Mouse (Mus musculus): ENCODE measurements around the gene Gm11938. TPM values are rescaled to one million over a fixed set of nuclear protein-coding genes. Genes with fewer than 3 reads are reported as not detected.

The Gm11938 gene
- polyA plus RNA-seq, 1 experiment = 1.3 TPM

DNA sequence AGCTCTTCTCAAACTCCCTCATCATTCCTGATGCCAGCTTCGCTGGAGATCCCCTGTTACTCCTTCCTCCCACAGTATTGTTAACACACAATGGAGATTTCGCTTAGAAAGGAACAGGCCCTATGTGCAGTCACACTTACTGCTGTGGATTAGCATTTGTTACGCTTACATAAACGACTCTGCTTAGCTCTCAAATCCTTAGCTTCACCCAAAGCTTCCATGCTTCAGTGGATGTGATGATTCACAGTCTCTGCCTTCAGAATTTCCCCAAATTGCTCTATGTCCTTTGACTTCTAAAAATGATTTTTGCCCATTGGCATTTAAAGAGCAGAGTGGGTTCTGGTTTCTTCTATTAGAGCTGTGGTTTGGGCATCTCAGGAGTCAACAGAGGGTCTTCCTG, 29.9 kb downstream of the Gm11938 start:
- no peak overlapping the region for H3K27ac ChIP-seq (ENCODE audit: insufficient read depth, low read depth, low read length)
- H3K4me3 ChIP-seq (ENCODE audit: low read depth, low read length) = no peak overlapping the region
- no peaks in the 10 kb centered on the region for H3K27me3 ChIP-seq (ENCODE audit: control insufficient read depth, insufficient read depth, low read length)
- TF ChIP-seq POLR2A (IDR thresholded peaks at IDR 0.05; ENCODE audit: low read depth, low read length) = no peak
- no peak for TF ChIP-seq CTCF (IDR thresholded peaks at IDR 0.05; ENCODE audit: extremely low read depth, insufficient read length, insufficient replicate concordance, low read depth, low read length)
- 70% methylated on average over 4 of the region's 4 CpGs for whole genome bisulfite sequencing
- H3K4me1 ChIP-seq (ENCODE audit: control insufficient read depth, insufficient read depth, insufficient read length, low read length) = peaks cover 2% of the 10 kb centered on the region; the same call in 1 of the 2 replicates
- no peaks in the 10 kb centered on the region for H3K36me3 ChIP-seq (ENCODE audit: control insufficient read depth, insufficient read depth, low read length)

DNA sequence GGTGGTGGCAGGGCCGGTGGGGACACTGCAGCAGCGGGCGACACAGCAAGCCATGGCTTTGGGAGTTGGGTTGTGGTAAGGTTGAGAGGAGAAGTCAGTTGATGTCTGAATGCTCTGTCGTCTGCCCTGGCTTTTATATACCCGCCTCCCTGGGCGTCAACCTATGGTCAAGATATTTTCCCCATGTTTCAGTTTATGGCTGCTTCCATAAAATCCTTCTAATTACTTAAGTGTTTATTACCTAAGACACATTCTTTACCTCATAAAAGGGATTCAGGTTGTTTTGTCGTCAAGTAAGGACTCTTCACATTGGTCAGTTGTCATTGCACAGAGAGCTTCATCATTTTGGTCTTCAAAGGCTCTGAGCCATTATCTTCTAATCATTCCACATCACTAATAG, 36.6 kb downstream of the Gm11938 start, which contains the start of gene Krtap3-1:
Gene Krtap3-1, minus strand, starts transcription at position 101 of the 400 bp plus-strand sequence.
- 63% methylated on average over 7 of the region's 7 CpGs for WGBS
- no peak for TF ChIP-seq CTCF (IDR thresholded peaks at IDR 0.05; ENCODE audit: extremely low read depth, insufficient read length, insufficient replicate concordance, low read depth, low read length)
- TF ChIP-seq POLR2A (IDR thresholded peaks at IDR 0.05; ENCODE audit: low read depth, low read length) = no peak
- Histone ChIP-seq H3K4me3 (ENCODE audit: low read depth, low read length) (no peak within 1 kb of the TSS), H3K27ac (ENCODE audit: insufficient read depth, low read depth, low read length) (no peak within 1 kb of the TSS), H3K36me3 (ENCODE audit: control insufficient read depth, insufficient read depth, low read length) (no peaks in the 10 kb centered on the region), H3K27me3 (ENCODE audit: control insufficient read depth, insufficient read depth, low read length) (no peaks in the 10 kb centered on the region), H3K4me1 (ENCODE audit: control insufficient read depth, insufficient read depth, insufficient read length, low read length) (peaks cover 7% of the 10 kb centered on the region; the same call in 1 of the 2 replicates)

DNA sequence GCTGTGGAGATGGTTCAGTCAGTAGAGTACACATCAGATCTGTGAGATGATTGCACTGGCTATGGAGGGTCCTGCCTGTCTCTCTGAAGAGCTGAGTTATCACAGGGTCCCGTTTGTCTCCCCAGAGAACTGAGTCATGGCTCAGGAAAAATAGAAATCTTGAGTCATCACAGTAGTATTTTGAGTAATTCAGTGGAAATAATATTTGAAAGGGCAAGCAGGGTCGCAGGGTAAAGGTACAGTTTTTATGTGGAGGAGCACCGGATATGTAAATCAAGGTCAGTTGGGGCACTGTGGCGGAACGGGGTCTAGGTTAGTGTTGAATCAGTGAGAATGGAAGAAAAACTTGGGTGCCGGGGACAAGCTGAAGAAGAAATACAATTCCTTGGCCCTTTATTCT, 40.5 kb downstream of the Gm11938 start:
- H3K4me3 ChIP-seq (ENCODE audit: low read depth, low read length) = no peak overlapping the region
- no peaks in the 10 kb centered on the region for H3K36me3 ChIP-seq (ENCODE audit: control insufficient read depth, insufficient read depth, low read length)
- no peaks in the 10 kb centered on the region for H3K27me3 ChIP-seq (ENCODE audit: control insufficient read depth, insufficient read depth, low read length)
- no peak overlapping the region for H3K27ac ChIP-seq (ENCODE audit: insufficient read depth, low read depth, low read length)
- peaks cover 4% of the 10 kb centered on the region; the same call in 1 of the 2 replicates for H3K4me1 ChIP-seq (ENCODE audit: control insufficient read depth, insufficient read depth, insufficient read length, low read length)
- no peak for TF ChIP-seq POLR2A (IDR thresholded peaks at IDR 0.05; ENCODE audit: low read depth, low read length)
- TF ChIP-seq CTCF (IDR thresholded peaks at IDR 0.05; ENCODE audit: extremely low read depth, insufficient read length, insufficient replicate concordance, low read depth, low read length) = no peak
- 79% methylated on average over 6 of the region's 6 CpGs for WGBS

DNA sequence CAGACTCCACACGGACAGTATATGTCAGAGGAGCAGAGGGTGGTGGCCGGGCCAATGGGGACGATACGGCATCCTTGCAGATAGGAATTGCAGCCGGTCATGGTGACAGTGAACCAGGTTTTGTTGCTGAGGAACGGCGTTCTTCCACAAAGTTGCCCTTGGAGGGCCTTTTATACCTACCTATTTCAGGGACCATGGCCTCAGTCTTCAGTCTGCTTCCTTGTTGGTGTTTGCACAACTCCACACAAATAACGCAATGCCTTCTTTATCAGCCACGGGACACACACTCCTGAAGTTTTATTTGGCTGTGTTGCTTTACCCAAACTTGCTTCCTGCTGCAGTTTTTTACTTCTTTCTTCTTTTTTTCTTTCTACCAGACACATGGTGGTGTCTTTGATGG, 43.7 kb downstream of the Gm11938 start, which contains the start of gene Gm11939:
Gene Gm11939, minus strand, starts transcription at position 101 of the 400 bp plus-strand sequence.
- Histone ChIP-seq H3K27me3 (ENCODE audit: control insufficient read depth, insufficient read depth, low read length) (no peaks in the 10 kb centered on the region), H3K4me1 (ENCODE audit: control insufficient read depth, insufficient read depth, insufficient read length, low read length) (no peaks in the 10 kb centered on the region; the same call in 1 of the 2 replicates), H3K36me3 (ENCODE audit: control insufficient read depth, insufficient read depth, low read length) (no peaks in the 10 kb centered on the region), H3K4me3 (ENCODE audit: low read depth, low read length) (no peak within 1 kb of the TSS), H3K27ac (ENCODE audit: insufficient read depth, low read depth, low read length) (no peak within 1 kb of the TSS)
- 68% methylated on average over 9 of the region's 9 CpGs for whole genome bisulfite sequencing
- TF ChIP-seq POLR2A (IDR thresholded peaks at IDR 0.05; ENCODE audit: low read depth, low read length) (no peak), CTCF (IDR thresholded peaks at IDR 0.05; ENCODE audit: extremely low read depth, insufficient read length, insufficient replicate concordance, low read depth, low read length) (no peak)

DNA sequence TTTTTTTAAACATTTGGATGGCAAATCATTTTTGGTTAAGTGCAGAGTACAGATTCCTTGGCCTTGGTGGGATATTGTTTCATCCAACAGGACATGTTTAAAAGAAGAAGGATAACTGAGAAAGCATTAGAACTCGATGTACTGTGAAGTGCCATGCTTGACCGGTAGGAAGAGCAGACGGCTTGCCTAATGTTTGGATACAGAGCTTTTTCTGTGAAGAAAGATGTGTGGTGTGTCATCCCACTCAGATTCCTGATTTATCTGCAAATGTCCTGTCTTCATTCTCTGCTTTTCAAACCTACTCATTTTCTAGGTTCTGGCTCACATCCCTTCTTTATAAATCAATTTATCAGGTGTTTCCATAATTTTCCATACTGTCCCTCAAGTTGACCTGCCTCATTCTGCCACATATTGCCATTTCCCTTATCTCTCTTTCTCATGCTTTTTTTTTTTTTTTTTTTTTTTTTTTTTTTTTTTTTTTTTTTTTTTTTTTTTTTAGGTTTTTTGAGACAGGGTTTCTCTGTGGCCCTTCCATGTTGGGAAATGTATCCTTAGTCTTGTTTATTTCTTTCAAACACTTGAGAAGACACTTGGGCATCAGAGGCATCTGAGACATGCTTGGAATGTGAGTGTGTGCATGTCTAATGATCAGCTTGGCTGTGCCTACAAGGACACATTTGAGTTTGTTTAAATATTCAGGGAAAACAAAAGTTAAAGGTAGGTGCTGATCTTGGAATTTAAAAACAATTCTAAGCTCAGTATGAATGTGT, 44.9 kb downstream of the Gm11938 start:
- Histone ChIP-seq H3K36me3 (ENCODE audit: control insufficient read depth, insufficient read depth, low read length) (no peaks in the 10 kb centered on the region), H3K4me1 (ENCODE audit: control insufficient read depth, insufficient read depth, insufficient read length, low read length) (peaks cover 2% of the 10 kb centered on the region; the same call in 1 of the 2 replicates), H3K27ac (ENCODE audit: insufficient read depth, low read depth, low read length) (no peak overlapping the region), H3K4me3 (ENCODE audit: low read depth, low read length) (no peak overlapping the region), H3K27me3 (ENCODE audit: control insufficient read depth, insufficient read depth, low read length) (no peaks in the 10 kb centered on the region)
- 86% methylated on average over 3 of the region's 3 CpGs for WGBS
- no peak for TF ChIP-seq POLR2A (IDR thresholded peaks at IDR 0.05; ENCODE audit: low read depth, low read length)
- no peak for TF ChIP-seq CTCF (IDR thresholded peaks at IDR 0.05; ENCODE audit: extremely low read depth, insufficient read length, insufficient replicate concordance, low read depth, low read length)

DNA sequence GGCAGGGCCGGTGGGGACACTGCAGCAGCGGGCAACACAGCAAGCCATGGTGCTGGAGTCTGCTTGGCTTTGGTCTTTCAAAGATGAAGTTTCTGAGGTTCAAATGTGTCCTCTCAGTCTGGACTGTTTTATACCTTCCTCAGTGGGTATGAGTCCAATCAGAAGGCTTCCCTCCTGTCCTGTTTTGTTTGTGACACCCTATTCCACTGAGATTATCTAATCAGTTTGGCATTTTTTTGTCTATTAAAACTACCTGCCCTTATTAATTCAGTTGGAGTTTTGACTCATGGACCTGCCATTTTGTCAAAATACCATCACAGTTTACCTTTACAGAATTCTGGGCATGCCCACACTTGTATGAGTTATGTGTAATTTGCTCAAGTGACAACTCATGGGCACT, 46.4 kb downstream of the Gm11938 start, which contains the start of gene Krtap3-2:
Gene Krtap3-2, minus strand, starts transcription at position 101 of the 400 bp plus-strand sequence.
- WGBS = 90% methylated on average over 2 of the region's 2 CpGs
- TF ChIP-seq POLR2A (IDR thresholded peaks at IDR 0.05; ENCODE audit: low read depth, low read length) = no peak
- no peak for TF ChIP-seq CTCF (IDR thresholded peaks at IDR 0.05; ENCODE audit: extremely low read depth, insufficient read length, insufficient replicate concordance, low read depth, low read length)

DNA sequence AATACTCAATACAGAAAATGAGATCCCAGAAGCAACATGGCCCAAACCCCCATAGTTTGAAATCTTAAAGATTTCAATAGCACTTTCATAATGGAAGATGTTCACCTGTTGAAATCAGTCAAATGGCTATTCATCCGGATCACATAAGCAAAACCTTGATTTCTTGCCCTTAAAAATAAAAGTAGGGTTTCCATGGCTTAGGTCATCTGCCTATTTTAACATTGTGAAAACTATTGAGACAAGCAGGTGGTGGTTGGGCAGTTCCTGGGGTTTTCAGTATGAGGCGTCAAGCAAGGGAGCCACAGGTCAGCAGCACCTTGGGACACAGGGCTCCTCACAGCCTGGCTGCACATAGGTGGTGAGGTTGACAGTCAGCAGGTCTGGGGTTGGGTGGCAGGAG, 46.9 kb downstream of the Gm11938 start:
- H3K4me3 ChIP-seq (ENCODE audit: low read depth, low read length) = no peak overlapping the region
- no peaks in the 10 kb centered on the region for H3K36me3 ChIP-seq (ENCODE audit: control insufficient read depth, insufficient read depth, low read length)
- WGBS = 92% methylated on average over 2 of the region's 2 CpGs
- H3K4me1 ChIP-seq (ENCODE audit: control insufficient read depth, insufficient read depth, insufficient read length, low read length) = peaks cover 2% of the 10 kb centered on the region; the same call in 1 of the 2 replicates
- TF ChIP-seq CTCF (IDR thresholded peaks at IDR 0.05; ENCODE audit: extremely low read depth, insufficient read length, insufficient replicate concordance, low read depth, low read length) (no peak), POLR2A (IDR thresholded peaks at IDR 0.05; ENCODE audit: low read depth, low read length) (no peak)
- H3K27ac ChIP-seq (ENCODE audit: insufficient read depth, low read depth, low read length) = no peak overlapping the region
- no peaks in the 10 kb centered on the region for H3K27me3 ChIP-seq (ENCODE audit: control insufficient read depth, insufficient read depth, low read length)

More for the DNA sequence above, 46.4 kb downstream of the Gm11938 start, which contains the start of gene Krtap3-2:
- Histone ChIP-seq H3K4me3 (ENCODE audit: low read depth, low read length) (no peak within 1 kb of the TSS), H3K36me3 (ENCODE audit: control insufficient read depth, insufficient read depth, low read length) (no peaks in the 10 kb centered on the region), H3K27me3 (ENCODE audit: control insufficient read depth, insufficient read depth, low read length) (no peaks in the 10 kb centered on the region), H3K27ac (ENCODE audit: insufficient read depth, low read depth, low read length) (no peak within 1 kb of the TSS), H3K4me1 (ENCODE audit: control insufficient read depth, insufficient read depth, insufficient read length, low read length) (peaks cover 2% of the 10 kb centered on the region; the same call in 1 of the 2 replicates)

Other genes starting within 250 kb of the Gm11938 start
- not detected in 2 replicates for gene Krt28, start 228.4 kb downstream of the Gm11938 start, polyA plus RNA-seq (2012; rRNA removed)
- 0.15 and 0.18 TPM in 2 replicates for gene Krt10, start 213.9 kb downstream of the Gm11938 start, polyA plus RNA-seq (2012; rRNA removed)
- gene Krt12, start 181.0 kb downstream of the Gm11938 start, polyA plus RNA-seq (2012; rRNA removed) = 0.48 and 9.5 TPM in 2 replicates
- 292 and 951 TPM in 2 replicates for gene Krt20, start 165.2 kb downstream of the Gm11938 start, polyA plus RNA-seq (2012; rRNA removed)
- 4.4 and 7.4 TPM in 2 replicates for gene Krt23, start 110.2 kb downstream of the Gm11938 start, polyA plus RNA-seq (2012; rRNA removed)
- not detected in 2 replicates for gene Krt39, start 82.0 kb downstream of the Gm11938 start, polyA plus RNA-seq (2012; rRNA removed)
- gene Krt40, start 60.1 kb downstream of the Gm11938 start, polyA plus RNA-seq (2012; rRNA removed) = not detected in 2 replicates
- gene Krtap3-3, start 52.4 kb downstream of the Gm11938 start, polyA plus RNA-seq (2012; rRNA removed) = not detected in 2 replicates
- gene Krtap3-2, start 46.5 kb downstream of the Gm11938 start, polyA plus RNA-seq (2012; rRNA removed) = not detected in 2 replicates
- gene Gm11939, start 43.8 kb downstream of the Gm11938 start, polyA plus RNA-seq (2012; rRNA removed) = not detected in 2 replicates
- 0.47 and 2.7 TPM in 2 replicates for gene Krtap3-1, start 36.7 kb downstream of the Gm11938 start, polyA plus RNA-seq (2012; rRNA removed)
- not detected in 2 replicates for gene Krtap1-5, start 22.3 kb downstream of the Gm11938 start, polyA plus RNA-seq (2012; rRNA removed)
- gene Krtap1-4, start 19.7 kb downstream of the Gm11938 start, polyA plus RNA-seq (2012; rRNA removed) = not detected in 2 replicates
- gene Krtap1-3, start 12.0 kb downstream of the Gm11938 start, polyA plus RNA-seq (2012; rRNA removed) = not detected in 2 replicates
- gene Krtap9-3, start 5.2 kb downstream of the Gm11938 start, polyA plus RNA-seq (2012; rRNA removed) = not detected in 2 replicates
- not detected in 2 replicates for gene Gm11937, start 6.9 kb upstream of the Gm11938 start, polyA plus RNA-seq (2012; rRNA removed)
- gene Krtap2-4, start 11.5 kb upstream of the Gm11938 start, polyA plus RNA-seq (2012; rRNA removed) = 0.29 and 1.9 TPM in 2 replicates
- gene Gm11562, start 17.1 kb upstream of the Gm11938 start, polyA plus RNA-seq (2012; rRNA removed) = 1.9 TPM in 1 of 2 replicates, not detected in the other
- not detected in 2 replicates for gene Krtap4-1, start 24.9 kb upstream of the Gm11938 start, polyA plus RNA-seq (2012; rRNA removed)
- gene Krtap4-2, start 31.8 kb upstream of the Gm11938 start, polyA plus RNA-seq (2012; rRNA removed) = not detected in 2 replicates
- not detected in 2 replicates for gene Krtap4-7, start 40.8 kb upstream of the Gm11938 start, polyA plus RNA-seq (2012; rRNA removed)
- gene Gm11555, start 46.9 kb upstream of the Gm11938 start, polyA plus RNA-seq (2012; rRNA removed) = not detected in 2 replicates
- gene Gm11563, start 55.7 kb upstream of the Gm11938 start, polyA plus RNA-seq (2012; rRNA removed) = not detected in 2 replicates
- gene Krtap4-6, start 62.7 kb upstream of the Gm11938 start, polyA plus RNA-seq (2012; rRNA removed) = not detected in 2 replicates
- not detected in 2 replicates for gene Gm14190, start 87.4 kb upstream of the Gm11938 start, polyA plus RNA-seq (2012; rRNA removed)
- not detected in 2 replicates for gene Gm14180, start 131.0 kb upstream of the Gm11938 start, polyA plus RNA-seq (2012; rRNA removed)
- gene Gm11595, start 169.6 kb upstream of the Gm11938 start, polyA plus RNA-seq (2012; rRNA removed) = not detected in 2 replicates
- gene Krtap4-8, start 177.4 kb upstream of the Gm11938 start, polyA plus RNA-seq (2012; rRNA removed) = not detected in 2 replicates
- not detected in 2 replicates for gene Krtap4-9, start 181.9 kb upstream of the Gm11938 start, polyA plus RNA-seq (2012; rRNA removed)
- not detected in 2 replicates for gene Gm11596, start 190.2 kb upstream of the Gm11938 start, polyA plus RNA-seq (2012; rRNA removed)
- gene Gm11569, start 195.6 kb upstream of the Gm11938 start, polyA plus RNA-seq (2012; rRNA removed) = not detected in 2 replicates
- gene Gm11554, start 201.1 kb upstream of the Gm11938 start, polyA plus RNA-seq (2012; rRNA removed) = not detected in 2 replicates
- not detected in 2 replicates for gene Krtap4-13, start 206.6 kb upstream of the Gm11938 start, polyA plus RNA-seq (2012; rRNA removed)
- gene Gm11564, start 212.4 kb upstream of the Gm11938 start, polyA plus RNA-seq (2012; rRNA removed) = not detected in 2 replicates
- gene 2300003K06Rik, start 234.8 kb upstream of the Gm11938 start, polyA plus RNA-seq (2012; rRNA removed) = not detected in 2 replicates
- gene Krtap4-16, start 248.3 kb upstream of the Gm11938 start, polyA plus RNA-seq (2012; rRNA removed) = 1.9 and 3.2 TPM in 2 replicates